Mouse (Mus musculus): ENCODE measurements around the gene Galns.

DNA sequence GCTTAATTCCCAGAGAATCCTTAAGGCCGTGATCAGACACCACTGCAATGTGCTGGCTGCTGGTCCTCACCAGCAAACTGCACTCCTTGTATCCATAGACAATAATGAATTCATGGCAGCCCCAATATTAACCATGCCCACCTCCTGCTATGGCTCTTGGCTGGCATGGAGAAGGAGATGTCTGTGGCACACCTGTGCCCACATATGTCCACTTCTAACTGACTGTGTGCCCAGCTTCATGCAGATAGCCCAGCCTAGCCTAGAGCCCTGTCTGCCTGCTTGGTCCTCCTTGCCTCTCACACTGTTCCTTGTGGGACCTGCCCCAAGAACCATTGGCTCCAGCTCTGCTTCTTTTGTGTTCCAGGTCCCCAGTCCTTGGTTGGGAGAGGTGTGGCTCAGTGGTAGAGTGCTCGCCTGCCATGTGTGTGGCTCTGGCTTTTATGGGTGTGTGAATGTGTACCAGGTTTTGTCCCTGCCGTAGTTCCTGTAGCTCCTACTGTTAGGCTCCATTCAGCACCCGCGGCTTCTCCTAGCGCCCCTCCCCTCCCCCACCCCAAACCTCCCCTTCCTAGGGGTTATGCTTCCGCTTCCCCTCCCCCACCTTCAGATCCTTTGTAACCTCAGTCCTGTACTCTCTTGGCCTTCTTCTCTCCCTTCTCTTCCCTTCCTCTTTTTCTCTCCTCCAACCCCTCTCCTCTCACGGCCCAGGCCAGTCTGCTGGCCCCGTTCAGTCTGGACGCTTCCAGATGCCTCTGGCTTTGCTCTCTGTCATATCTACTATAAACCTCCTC lies 53.8 kb downstream of the Galns start:
- TF ChIP-seq CTCF (IDR thresholded peaks at IDR 0.05; ENCODE audit: low read depth): no peak
- TF ChIP-seq EP300 (IDR thresholded peaks at IDR 0.05; ENCODE audit: low read depth): no peak

All from liver, postnatal 0 days (tissue).